Mouse (Mus musculus): Measurements from ENCODE around the gene Ptgs1.

DNA sequence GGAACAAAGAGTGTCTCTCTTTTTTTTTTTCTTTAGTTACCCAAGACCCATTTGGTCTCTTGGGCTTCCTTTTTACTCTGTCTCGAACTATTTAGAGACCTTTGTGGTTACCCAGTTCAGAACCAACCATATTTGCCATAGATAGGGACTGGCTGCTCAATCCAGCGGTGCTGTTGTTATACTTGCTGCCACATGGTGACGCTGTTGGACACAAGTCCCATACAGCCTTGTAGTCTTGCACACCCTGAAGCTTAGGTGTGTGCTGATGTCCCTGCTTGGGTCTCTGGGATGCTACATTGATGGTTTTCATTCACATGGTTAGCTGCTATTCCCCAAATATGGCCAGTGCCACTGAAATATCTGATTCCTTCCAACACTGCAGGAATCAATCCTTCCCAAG, 8.2 kb downstream of the Ptgs1 start:
- no peak for TF ChIP-seq TAL1 (IDR thresholded peaks at IDR 0.05; ENCODE audit: low read length)
- no peak for TF ChIP-seq GATA1 (IDR thresholded peaks at IDR 0.05; ENCODE audit: low read length)
